Mouse (Mus musculus) megakaryocyte, embryonic 14.5 days (primary cell): ENCODE measurements around the gene Lrrc3b.

ENCODE experiments used
- FLI1 ChIP-seq: IDR thresholded peaks from 2 replicates; pipeline ENCODE4 v1.6.1; 2012; ENCODE audit warnings: low read length, inconsistent platforms, mixed read lengths
- GATA1 ChIP-seq: IDR thresholded peaks from 3 replicates; pipeline ENCODE4 v1.6.1; 2012; ENCODE audit warnings: mixed read lengths, low read length, inconsistent platforms, borderline replicate concordance

- TF ChIP-seq GATA1 (no peak), FLI1 (no peak)
Observed at GRCm38 (mm10) chr14:15374271-15374670, 64.5 kb downstream of the Lrrc3b start.
